Mouse (Mus musculus) embryonic facial prominence, embryonic 10.5 days (tissue): ENCODE data around the gene Mgat4c. TPM values are rescaled to one million over a fixed set of nuclear protein-coding genes. Genes with fewer than 3 reads are reported as not detected.

ENCODE experiments used
- DNase-seq: peaks from one replicate; pipeline ENCODE4 v3.0.0-alpha.2; 2017; ENCODE audit warnings: low spot score
- H3K27ac ChIP-seq: fragments of 300-500 bp; sonication (generic); replicated peaks from 2 replicates; pipeline ENCODE4 v1.5.1; 2016; ENCODE audit warnings: mild to moderate bottlenecking
- H3K27me3 ChIP-seq: fragments of 300-500 bp; sonication (generic); replicated peaks from 2 replicates; pipeline ENCODE4 v1.6.1; 2016; ENCODE audit warnings: low read depth, mild to moderate bottlenecking; ENCODE audit not compliant: poor library complexity, severe bottlenecking
- H3K36me3 ChIP-seq: fragments of 300-500 bp; sonication (generic); replicated peaks from 2 replicates; pipeline ENCODE4 v1.6.1; 2016; ENCODE audit warnings: mild to moderate bottlenecking, moderate library complexity
- H3K4me1 ChIP-seq: fragments of 300-500 bp; sonication (generic); 2 replicates; pipeline ENCODE4 v1.6.1; 2016
- H3K4me3 ChIP-seq: fragments of 300-500 bp; sonication (generic); 2 replicates; pipeline ENCODE4 v1.5.1; 2016; ENCODE audit warnings: mild to moderate bottlenecking, moderate library complexity
- H3K9me3 ChIP-seq: fragments of 300-500 bp; sonication (generic); 2 replicates; pipeline ENCODE4 v1.6.1; 2016; ENCODE audit warnings: mild to moderate bottlenecking
- WGBS: fragments of 180-500 bp; shearing (Covaris S2); methylation state at CpG from one replicate; pipeline ENCODE4 v1.1.7; 2016; 5-methylcytosine and 5-hydroxymethylcytosine counted together
- polyA plus RNA-seq: library from polyadenylated mRNA; unstranded; fragments of >200 nt; fragmentation: Nextera tagmentation; extraction: Ambion mirVana; gene quantifications from 2 replicates; pipeline ENCODE4 v1.2.1, GENCODE M21; 2016

Mgat4c gene
- polyA plus RNA-seq, 1 experiment from 2014 or later, result 0.20 TPM

- H3K9me3 ChIP-seq, result no peaks in the 10 kb centered on the region
- WGBS, result 82% methylated on average over 2 of the region's 2 CpGs
- H3K27ac ChIP-seq, result no peak overlapping the region
- no peaks in the 10 kb centered on the region for H3K4me1 ChIP-seq
- no peak overlapping the region for H3K4me3 ChIP-seq
- H3K36me3 ChIP-seq, result no peaks in the 10 kb centered on the region
- DNase-seq, result no peak
- no peaks in the 10 kb centered on the region for H3K27me3 ChIP-seq
Observed at GRCm38 (mm10) chr10:101856115-101856514, 174.8 kb downstream of the Mgat4c start.

GRCm38 (mm10) chr10:101889866-101890265 lies 208.6 kb downstream of the Mgat4c start:
- no peaks in the 10 kb centered on the region for H3K4me1 ChIP-seq
- no peak overlapping the region for H3K4me3 ChIP-seq
- H3K27ac ChIP-seq, result no peak overlapping the region
- 83% methylated on average over 1 of the region's 1 CpGs for WGBS
- H3K27me3 ChIP-seq, result no peaks in the 10 kb centered on the region
- no peak for DNase-seq
- no peaks in the 10 kb centered on the region for H3K36me3 ChIP-seq
- no peaks in the 10 kb centered on the region for H3K9me3 ChIP-seq

GRCm38 (mm10) chr10:101917328-101917814 lies 236.1 kb downstream of the Mgat4c start:
- no peak for DNase-seq
- no peak overlapping the region for H3K4me3 ChIP-seq
- H3K27ac ChIP-seq, result no peak overlapping the region
- H3K4me1 ChIP-seq, result no peaks in the 10 kb centered on the region
- no peaks in the 10 kb centered on the region for H3K9me3 ChIP-seq
- no peaks in the 10 kb centered on the region for H3K36me3 ChIP-seq
- no peaks in the 10 kb centered on the region for H3K27me3 ChIP-seq

GRCm38 (mm10) chr10:101997612-101998011 lies 316.3 kb downstream of the Mgat4c start:
- H3K27ac ChIP-seq, result no peak overlapping the region
- 91% methylated on average over 4 of the region's 4 CpGs for WGBS

GRCm38 (mm10) chr10:102042513-102042912 lies 361.2 kb downstream of the Mgat4c start:
- no peak for DNase-seq
- Histone ChIP-seq H3K4me3 (no peak overlapping the region), H3K36me3 (no peaks in the 10 kb centered on the region), H3K27ac (no peak overlapping the region), H3K27me3 (no peaks in the 10 kb centered on the region), H3K9me3 (no peaks in the 10 kb centered on the region), H3K4me1 (no peaks in the 10 kb centered on the region)
- WGBS, result 80% methylated on average over 2 of the region's 2 CpGs

More at GRCm38 (mm10) chr10:101997612-101998011, 316.3 kb downstream of the Mgat4c start:
- H3K4me1 ChIP-seq, result no peaks in the 10 kb centered on the region
- H3K36me3 ChIP-seq, result no peaks in the 10 kb centered on the region
- H3K27me3 ChIP-seq, result no peaks in the 10 kb centered on the region
- H3K9me3 ChIP-seq, result no peaks in the 10 kb centered on the region
- no peak overlapping the region for H3K4me3 ChIP-seq
- no peak for DNase-seq

- H3K9me3 ChIP-seq, result no peaks in the 10 kb centered on the region
- H3K27me3 ChIP-seq, result no peaks in the 10 kb centered on the region
- H3K4me3 ChIP-seq, result no peak overlapping the region
- H3K36me3 ChIP-seq, result no peaks in the 10 kb centered on the region
- no peak for DNase-seq
- H3K4me1 ChIP-seq, result no peaks in the 10 kb centered on the region
- WGBS, result 89% methylated on average over 3 of the region's 3 CpGs
- no peak overlapping the region for H3K27ac ChIP-seq
Observed at GRCm38 (mm10) chr10:102056218-102056617, 374.9 kb downstream of the Mgat4c start.

- no peak for DNase-seq
- 46% methylated on average over 2 of the region's 2 CpGs for WGBS
- no peaks in the 10 kb centered on the region for H3K36me3 ChIP-seq
- H3K4me3 ChIP-seq, result no peak overlapping the region
- H3K27ac ChIP-seq, result no peak overlapping the region
- no peaks in the 10 kb centered on the region for H3K4me1 ChIP-seq
- no peaks in the 10 kb centered on the region for H3K27me3 ChIP-seq
- H3K9me3 ChIP-seq, result no peaks in the 10 kb centered on the region
Observed at GRCm38 (mm10) chr10:102056975-102057565, 375.8 kb downstream of the Mgat4c start.

GRCm38 (mm10) chr10:102074541-102075398 lies 393.5 kb downstream of the Mgat4c start:
- no peak overlapping the region for H3K4me3 ChIP-seq
- no peaks in the 10 kb centered on the region for H3K4me1 ChIP-seq
- H3K9me3 ChIP-seq, result no peaks in the 10 kb centered on the region
- H3K36me3 ChIP-seq, result no peaks in the 10 kb centered on the region
- DNase-seq, result no peak
- H3K27ac ChIP-seq, result no peak overlapping the region
- no peaks in the 10 kb centered on the region for H3K27me3 ChIP-seq

- H3K27me3 ChIP-seq, result no peaks in the 10 kb centered on the region
- no peak overlapping the region for H3K4me3 ChIP-seq
- 72% methylated on average over 1 of the region's 1 CpGs for WGBS
- H3K9me3 ChIP-seq, result no peaks in the 10 kb centered on the region
- no peak overlapping the region for H3K27ac ChIP-seq
- no peaks in the 10 kb centered on the region for H3K36me3 ChIP-seq
- no peak for DNase-seq
- no peaks in the 10 kb centered on the region for H3K4me1 ChIP-seq
Observed at GRCm38 (mm10) chr10:102123153-102123552, 441.9 kb downstream of the Mgat4c start.

GRCm38 (mm10) chr10:102127340-102127739 lies 446.1 kb downstream of the Mgat4c start:
- Histone ChIP-seq H3K36me3 (no peaks in the 10 kb centered on the region), H3K9me3 (no peaks in the 10 kb centered on the region), H3K27ac (no peak overlapping the region), H3K4me3 (no peak overlapping the region), H3K4me1 (no peaks in the 10 kb centered on the region), H3K27me3 (no peaks in the 10 kb centered on the region)
- DNase-seq, result no peak
- whole genome bisulfite sequencing, result 87% methylated on average over 4 of the region's 4 CpGs

- no peaks in the 10 kb centered on the region for H3K9me3 ChIP-seq
- no peaks in the 10 kb centered on the region for H3K27me3 ChIP-seq
- no peaks in the 10 kb centered on the region for H3K36me3 ChIP-seq
- H3K27ac ChIP-seq, result no peak overlapping the region
- H3K4me3 ChIP-seq, result no peak overlapping the region
- DNase-seq, result no peak
- 80% methylated on average over 5 of the region's 5 CpGs for WGBS
- H3K4me1 ChIP-seq, result peaks cover 5% of the 10 kb centered on the region; the same call in 1 of the 2 replicates
Observed at GRCm38 (mm10) chr10:102154865-102155264, 473.6 kb downstream of the Mgat4c start.

GRCm38 (mm10) chr10:102155853-102156252 lies 474.6 kb downstream of the Mgat4c start:
- DNase-seq, result no peak
- no peak overlapping the region for H3K4me3 ChIP-seq
- no peaks in the 10 kb centered on the region for H3K27me3 ChIP-seq
- peaks cover 5% of the 10 kb centered on the region; the same call in 1 of the 2 replicates for H3K4me1 ChIP-seq
- no peaks in the 10 kb centered on the region for H3K36me3 ChIP-seq
- H3K27ac ChIP-seq, result no peak overlapping the region
- 48% methylated on average over 1 of the region's 1 CpGs for WGBS
- no peaks in the 10 kb centered on the region for H3K9me3 ChIP-seq

GRCm38 (mm10) chr10:102158809-102159208 lies 477.5 kb downstream of the Mgat4c start:
- Histone ChIP-seq H3K9me3 (no peaks in the 10 kb centered on the region), H3K36me3 (no peaks in the 10 kb centered on the region), H3K27ac (no peak overlapping the region), H3K4me3 (no peak overlapping the region), H3K4me1 (peaks cover 5% of the 10 kb centered on the region; the same call in 1 of the 2 replicates), H3K27me3 (no peaks in the 10 kb centered on the region)
- 45% methylated on average over 12 of the region's 12 CpGs for WGBS
- no peak for DNase-seq
